Mouse (Mus musculus) intestine, embryonic 14.5 days (tissue): ENCODE results near the gene Dmkn. TPM values are rescaled to one million over a fixed set of nuclear protein-coding genes. Genes with fewer than 3 reads are reported as not detected.
A peak's percentile ranks its signal among the peaks of the same experiment; 100 is the strongest.

Experiments
- ATAC-seq: fragments of 200-750 bp; cut with Nextera tagmentation; replicated peaks from 2 replicates; pipeline ENCODE4 v1.8.0; 2017; ENCODE audit warnings: low read depth, moderate number of reproducible peaks, moderate TSS enrichment, moderate library complexity; ENCODE audit not compliant: low FRiP score, low TSS enrichment
- DNase-seq: peaks from one replicate; pipeline ENCODE4 v3.0.0-alpha.2; 2018; ENCODE audit warnings: low spot score
- H3K27ac ChIP-seq: fragments of 300-500 bp; sonication (generic); 2 replicates; pipeline ENCODE4 v1.5.1; 2014; ENCODE audit warnings: low read depth, mild to moderate bottlenecking, control low read depth
- H3K27me3 ChIP-seq: fragments of 300-500 bp; sonication (generic); replicated peaks from 2 replicates; pipeline ENCODE4 v1.6.1; 2014; ENCODE audit warnings: low read length, control low read depth; ENCODE audit not compliant: control insufficient read depth, insufficient read depth
- H3K36me3 ChIP-seq: fragments of 300-500 bp; sonication (generic); 2 replicates; pipeline ENCODE4 v1.6.1; 2014; ENCODE audit warnings: low read length, control low read depth; ENCODE audit not compliant: control insufficient read depth, insufficient read depth
- H3K4me1 ChIP-seq: fragments of 300-500 bp; sonication (generic); replicated peaks from 2 replicates; pipeline ENCODE4 v1.6.1; 2014; ENCODE audit warnings: low read length, control low read depth, mixed read lengths; ENCODE audit not compliant: control insufficient read depth, insufficient read depth
- H3K4me2 ChIP-seq: fragments of 300-500 bp; sonication (generic); 2 replicates; pipeline ENCODE4 v1.6.1; 2014; ENCODE audit warnings: low read length
- H3K4me3 ChIP-seq: fragments of 300-500 bp; sonication (generic); 2 replicates; pipeline ENCODE4 v1.5.1; 2014; ENCODE audit warnings: low read depth, low read length, control low read depth, mixed read lengths
- H3K9ac ChIP-seq: fragments of 300-500 bp; sonication (generic); 2 replicates; pipeline ENCODE4 v1.6.1; 2014; ENCODE audit warnings: mild to moderate bottlenecking, low read length
- H3K9me3 ChIP-seq: fragments of 300-500 bp; sonication (generic); 2 replicates; pipeline ENCODE4 v1.6.1; 2016; ENCODE audit warnings: low read length, control low read depth; ENCODE audit not compliant: control insufficient read depth
- WGBS: fragments of 180-500 bp; shearing (Covaris S2); extraction: QIAGEN DNeasy Blood & Tissue Kit; methylation state at CpG from one replicate; pipeline ENCODE4 v1.1.7; 2014; 5-methylcytosine and 5-hydroxymethylcytosine counted together
- polyA plus RNA-seq: library from polyadenylated mRNA; unstranded; fragments of >200 nt; fragmentation: Nextera tagmentation; extraction: Ambion mirVana; gene quantifications from 2 replicates; pipeline ENCODE4 v1.2.1, GENCODE M21; 2014

Gene Dmkn
- polyA plus RNA-seq, 1 experiment from 2014 or later = 0.61 TPM

DNA sequence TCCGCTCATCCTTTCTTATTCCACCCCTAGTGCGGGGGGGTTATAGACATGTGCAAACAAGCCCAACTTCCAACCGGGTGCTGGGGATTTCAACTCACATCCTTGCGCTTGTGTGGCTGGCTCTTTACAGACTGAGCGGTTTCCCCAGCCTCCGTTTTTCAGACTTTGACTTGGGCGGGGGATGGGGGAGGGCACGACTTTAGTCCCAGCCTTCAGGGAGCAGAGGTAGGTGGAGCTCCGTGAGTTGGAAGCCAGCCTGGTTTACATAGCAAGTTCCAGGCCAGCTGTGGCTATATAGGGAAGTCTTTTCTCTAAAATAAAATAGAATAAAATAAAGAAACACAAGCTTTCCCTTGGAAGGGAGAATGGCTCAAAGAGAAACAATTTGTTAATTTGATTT is 28.4 kb downstream of the Dmkn start:
- WGBS = 19% methylated on average over 9 of the region's 9 CpGs
- Histone ChIP-seq H3K36me3 (no peaks in the 10 kb centered on the region), H3K9me3 (no peaks in the 10 kb centered on the region), H3K4me2 (no peak overlapping the region), H3K27ac (no peak overlapping the region), H3K4me1 (no peaks in the 10 kb centered on the region), H3K9ac (no peak overlapping the region), H3K27me3 (no peaks in the 10 kb centered on the region), H3K4me3 (no peak overlapping the region)
- DNase-seq = no peak
- ATAC-seq = 0 out of 2 replicates have a peak, but pooled peaks have one; percentile 19

DNA sequence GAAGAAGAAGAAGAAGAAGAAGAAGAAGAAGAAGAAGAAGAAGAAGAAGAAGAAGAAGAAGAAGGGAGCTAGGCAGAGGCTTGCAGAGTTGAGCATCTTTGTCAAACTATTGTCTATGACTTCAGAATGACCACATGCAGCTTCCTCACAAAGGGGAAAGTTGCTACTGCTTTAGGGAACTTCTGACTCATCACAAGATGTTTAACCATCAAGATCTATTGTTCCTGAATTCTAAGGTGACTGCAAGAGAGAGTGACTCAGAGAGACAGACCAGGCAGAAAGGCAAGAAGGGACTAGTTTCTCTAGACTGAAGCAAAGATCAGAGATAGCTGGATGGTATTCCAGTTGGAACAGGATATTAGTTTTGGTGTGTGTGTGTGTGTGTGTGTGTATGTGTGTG is 31.4 kb downstream of the Dmkn start:
- H3K4me1 ChIP-seq = no peaks in the 10 kb centered on the region
- ATAC-seq = no peak
- no peak overlapping the region for H3K27ac ChIP-seq
- no peak overlapping the region for H3K4me3 ChIP-seq
- H3K9me3 ChIP-seq = no peaks in the 10 kb centered on the region
- H3K9ac ChIP-seq = no peak overlapping the region
- DNase-seq = no peak
- H3K27me3 ChIP-seq = no peaks in the 10 kb centered on the region
- H3K36me3 ChIP-seq = no peaks in the 10 kb centered on the region
- no peak overlapping the region for H3K4me2 ChIP-seq

- H3K4me2 ChIP-seq = no peak overlapping the region
- no peak overlapping the region for H3K9ac ChIP-seq
- peaks cover 8% of the 10 kb centered on the region for H3K9me3 ChIP-seq
- no peak overlapping the region for H3K27ac ChIP-seq
- ATAC-seq (no peak), DNase-seq (no peak)
- H3K4me3 ChIP-seq = no peak overlapping the region
- WGBS = 75% methylated on average over 1 of the region's 1 CpGs
- H3K36me3 ChIP-seq = no peaks in the 10 kb centered on the region
- no peaks in the 10 kb centered on the region for H3K27me3 ChIP-seq
- H3K4me1 ChIP-seq = no peaks in the 10 kb centered on the region
Observed at GRCm38 (mm10) chr7:30796790-30797189, 33.2 kb downstream of the Dmkn start.

DNA sequence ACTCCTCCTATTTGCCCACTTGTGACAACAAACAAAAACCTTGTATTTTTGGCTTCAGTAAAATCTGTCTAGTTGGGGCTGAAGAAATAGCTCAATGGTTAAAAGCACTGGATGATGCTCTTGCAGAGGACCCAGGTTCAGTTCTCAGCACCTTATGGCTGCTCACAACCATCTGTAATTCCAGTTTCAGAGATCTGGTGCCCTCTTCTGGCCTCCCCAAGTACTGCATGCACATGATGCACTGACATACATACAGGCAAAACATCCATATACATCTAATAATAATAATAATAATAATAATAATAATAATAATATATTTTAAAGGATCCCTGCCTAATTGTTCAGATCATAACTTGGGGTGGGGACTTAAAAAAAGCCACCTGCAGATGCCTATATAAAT is 37.1 kb downstream of the Dmkn start:
- H3K4me1 ChIP-seq = no peaks in the 10 kb centered on the region
- no peak overlapping the region for H3K4me3 ChIP-seq
- no peak for ATAC-seq
- no peak overlapping the region for H3K4me2 ChIP-seq
- no peaks in the 10 kb centered on the region for H3K27me3 ChIP-seq
- no peak overlapping the region for H3K9ac ChIP-seq
- peaks cover 12% of the 10 kb centered on the region for H3K9me3 ChIP-seq
- H3K27ac ChIP-seq = no peak overlapping the region
- H3K36me3 ChIP-seq = no peaks in the 10 kb centered on the region
- DNase-seq = no peak

DNA sequence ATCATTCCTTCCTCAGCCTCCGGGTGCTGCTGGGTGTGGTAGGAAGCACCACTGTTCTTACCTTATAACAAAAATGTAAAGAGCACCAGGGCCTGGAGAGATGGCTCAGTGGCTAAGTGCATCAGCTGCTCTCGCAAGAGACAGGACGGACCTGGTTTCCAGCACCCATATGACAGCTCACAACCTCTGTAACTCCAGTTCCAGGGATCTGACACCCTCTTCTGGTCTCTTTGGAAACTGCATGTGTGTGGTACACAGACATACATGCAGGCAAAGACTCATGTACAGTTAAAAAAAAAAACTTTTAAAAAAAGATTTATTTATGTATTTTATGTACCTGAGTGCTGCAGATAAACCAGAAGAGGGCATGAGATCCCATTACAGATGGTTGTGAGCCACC is 39.7 kb downstream of the Dmkn start:
- no peak overlapping the region for H3K27ac ChIP-seq
- H3K4me3 ChIP-seq = no peak overlapping the region
- DNase-seq (no peak), ATAC-seq (no peak)
- no peaks in the 10 kb centered on the region for H3K27me3 ChIP-seq
- H3K4me1 ChIP-seq = no peaks in the 10 kb centered on the region
- no peak overlapping the region for H3K9ac ChIP-seq
- 92% methylated on average over 3 of the region's 3 CpGs for WGBS
- peaks cover 12% of the 10 kb centered on the region for H3K9me3 ChIP-seq
- H3K36me3 ChIP-seq = no peaks in the 10 kb centered on the region
- no peak overlapping the region for H3K4me2 ChIP-seq

DNA sequence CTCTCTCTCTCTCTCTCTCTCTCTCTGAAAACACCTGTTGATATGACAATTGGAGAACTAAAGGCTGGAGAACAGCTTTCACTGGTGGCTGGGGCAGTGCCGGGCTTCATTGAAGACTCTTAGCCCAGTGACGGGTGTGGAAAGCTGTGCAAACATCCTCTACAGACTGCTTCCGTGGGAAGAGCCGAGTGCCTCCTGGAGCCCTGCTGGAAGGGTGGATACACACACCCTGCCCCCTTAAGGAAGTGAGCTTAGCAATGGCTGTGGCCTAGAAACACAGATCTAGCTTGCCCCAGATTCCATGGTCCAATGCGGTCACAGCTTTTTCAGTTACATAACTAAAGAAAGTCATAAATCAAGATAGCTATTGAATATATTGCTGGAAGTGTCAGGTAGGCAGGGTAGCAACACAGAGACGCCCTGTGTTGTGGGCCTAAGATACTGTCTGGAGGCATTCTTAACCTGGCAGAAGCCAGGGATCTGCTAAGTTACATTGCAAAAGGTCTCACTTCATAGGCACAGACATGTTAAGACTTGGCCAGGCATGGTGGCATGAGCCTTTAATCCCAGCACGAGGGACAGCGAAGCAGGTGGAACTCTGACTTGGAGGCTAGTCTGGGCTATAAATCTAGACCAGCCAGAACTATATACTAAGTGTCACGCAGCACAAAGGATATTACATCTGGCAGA is 40.6 kb downstream of the Dmkn start:
- DNase-seq = no peak
- H3K27ac ChIP-seq = no peak overlapping the region
- peak; percentile 78 for ATAC-seq

GRCm38 (mm10) chr7:30805924-30806323 is 42.4 kb downstream of the Dmkn start:
- Histone ChIP-seq H3K27ac (no peak overlapping the region), H3K9ac (no peak overlapping the region), H3K4me1 (no peaks in the 10 kb centered on the region), H3K27me3 (no peaks in the 10 kb centered on the region), H3K4me3 (no peak overlapping the region), H3K9me3 (0 out of 2 replicates have a peak, but pooled peaks cover 4% of the 10 kb centered on the region), H3K36me3 (no peaks in the 10 kb centered on the region), H3K4me2 (no peak overlapping the region)
- 51% methylated on average over 6 of the region's 6 CpGs for WGBS
- ATAC-seq (no peak), DNase-seq (no peak)

More for the DNA sequence above, 40.6 kb downstream of the Dmkn start:
- no peak overlapping the region for H3K4me2 ChIP-seq
- peaks cover 12% of the 10 kb centered on the region for H3K9me3 ChIP-seq
- H3K27me3 ChIP-seq = no peaks in the 10 kb centered on the region
- H3K36me3 ChIP-seq = no peaks in the 10 kb centered on the region
- H3K4me3 ChIP-seq = no peak overlapping the region
- no peak overlapping the region for H3K9ac ChIP-seq
- WGBS = 70% methylated on average over 9 of the region's 9 CpGs
- no peaks in the 10 kb centered on the region for H3K4me1 ChIP-seq

DNA sequence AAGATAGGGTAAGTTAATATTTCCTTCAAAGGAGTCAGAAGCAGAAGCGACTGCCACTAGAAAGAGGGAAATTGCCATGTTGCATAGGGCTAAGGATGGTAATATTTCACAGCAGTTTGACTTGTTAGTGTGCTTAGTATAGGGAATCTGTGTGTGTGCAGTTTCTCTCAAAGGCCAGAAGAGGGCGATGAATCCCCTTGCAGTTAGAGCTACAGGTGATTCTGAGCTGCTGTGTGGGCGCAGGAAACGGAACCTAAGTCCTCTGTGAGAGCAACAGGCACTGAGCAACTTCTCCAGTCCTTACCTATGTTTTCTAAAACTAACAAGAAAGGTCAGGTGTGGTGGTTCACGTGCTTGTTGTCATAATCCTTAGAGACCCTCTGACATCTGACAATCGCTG is 46.8 kb downstream of the Dmkn start:
- Histone ChIP-seq H3K9me3 (no peaks in the 10 kb centered on the region), H3K4me2 (no peak overlapping the region), H3K27me3 (no peaks in the 10 kb centered on the region), H3K36me3 (no peaks in the 10 kb centered on the region), H3K27ac (no peak overlapping the region), H3K4me3 (no peak overlapping the region), H3K4me1 (no peaks in the 10 kb centered on the region; the same call in 1 of the 2 replicates), H3K9ac (no peak overlapping the region)
- DNase-seq (no peak), ATAC-seq (no peak)
- WGBS = 56% methylated on average over 6 of the region's 6 CpGs

DNA sequence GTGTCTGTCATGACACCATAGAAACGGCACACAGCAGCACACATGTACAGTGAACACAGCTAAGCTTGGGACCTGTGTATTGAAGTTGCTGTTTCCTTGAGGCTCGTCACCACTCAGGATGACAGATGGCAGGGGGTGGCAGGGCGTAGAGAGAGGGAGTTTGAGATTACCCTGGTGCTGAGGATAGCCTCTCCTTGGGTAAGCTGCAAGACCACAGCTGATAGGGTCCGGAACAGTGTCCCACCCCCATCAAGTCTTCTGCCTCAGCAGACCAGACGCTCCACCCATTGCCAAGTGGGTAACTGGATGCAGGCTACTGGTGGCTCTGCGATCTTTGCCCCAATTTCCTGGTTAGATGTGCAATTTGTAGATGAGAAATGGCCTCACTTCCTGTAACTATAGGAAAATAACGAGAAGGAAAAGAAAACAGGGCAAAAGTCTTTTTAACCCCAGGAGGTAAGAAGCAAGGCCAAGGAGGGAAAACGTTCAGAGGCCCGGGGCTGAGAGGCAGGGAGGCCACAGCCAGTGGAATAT is 48.3 kb downstream of the Dmkn start:
- peak; percentile 60 for ATAC-seq
- DNase-seq = no peak
- no peak overlapping the region for H3K4me2 ChIP-seq

More for the DNA sequence above, 48.3 kb downstream of the Dmkn start:
- Histone ChIP-seq H3K4me1 (no peaks in the 10 kb centered on the region; the same call in 1 of the 2 replicates), H3K36me3 (no peaks in the 10 kb centered on the region), H3K9ac (no peak overlapping the region), H3K27me3 (no peaks in the 10 kb centered on the region), H3K9me3 (no peaks in the 10 kb centered on the region), H3K27ac (peak overlapping the region; percentile 57), H3K4me3 (no peak overlapping the region)
- WGBS = 40% methylated on average over 9 of the region's 9 CpGs
